Mouse (Mus musculus) bone marrow, adult 2 months (tissue): ENCODE measurements at regions not wholly inside any gene's neighbourhood (a gene's known extent, or its start where the extent isn't known, plus 50 kb on each side); places are given as distances from the start of the nearest gene placed in this dataset.

ENCODE experiments used
- H3K27ac ChIP-seq: fragments of 200-500 bp; 2 replicates; pipeline ENCODE4 v1.5.1; 2012; ENCODE audit warnings: low read depth, mild to moderate bottlenecking, control low read depth, inconsistent platforms, low read length; ENCODE audit not compliant: control insufficient read depth, poor library complexity, insufficient read depth
- H3K4me1 ChIP-seq: fragments of 200-500 bp; 2 replicates; pipeline ENCODE4 v1.6.1; 2011; ENCODE audit warnings: low read length; ENCODE audit not compliant: control insufficient read depth, insufficient read depth
- H3K4me3 ChIP-seq: fragments of 200-500 bp; replicated peaks from 2 replicates; pipeline ENCODE3; 2011; ENCODE audit warnings: mild to moderate bottlenecking, low read depth, low read length, control low read depth; ENCODE audit not compliant: control insufficient read depth
- CTCF ChIP-seq: fragments of 200-500 bp; IDR thresholded peaks from 2 replicates; pipeline ENCODE4 v1.5.1; 2011; ENCODE audit warnings: low read length, control low read depth; ENCODE audit not compliant: control insufficient read depth, insufficient read depth
- POLR2A ChIP-seq: fragments of 200-500 bp; IDR thresholded peaks from 2 replicates; pipeline ENCODE4 v1.6.1; 2011; ENCODE audit warnings: low read depth, mild to moderate bottlenecking, control low read depth, low read length, borderline replicate concordance; ENCODE audit not compliant: control insufficient read depth
- WGBS: fragments of 180-500 bp; shearing (Covaris S2); methylation state at CpG from one replicate; pipeline ENCODE4 v1.1.7; 2018; 5-methylcytosine and 5-hydroxymethylcytosine counted together

DNA sequence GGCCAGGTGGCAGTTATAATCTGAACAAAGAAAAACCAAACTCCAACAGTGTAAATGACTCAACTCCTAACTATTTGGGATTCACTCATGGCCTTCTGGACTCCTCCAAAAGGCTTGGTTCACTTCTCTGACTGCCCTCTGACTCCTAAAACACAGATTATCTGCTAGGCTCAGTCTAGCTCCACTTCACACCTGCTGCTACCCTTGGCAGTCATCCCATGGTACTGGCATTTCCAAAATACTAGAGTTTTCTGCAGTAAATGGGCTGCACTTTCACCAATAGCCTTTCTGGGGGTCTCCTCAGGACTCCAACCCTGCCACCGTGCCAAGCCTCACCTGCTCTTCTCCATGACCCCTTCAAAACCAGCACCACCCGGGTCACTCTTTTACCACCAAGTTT, 237.6 kb downstream of the Efnb2 start:
- no peak for TF ChIP-seq CTCF
- no peak for TF ChIP-seq POLR2A
- Histone ChIP-seq H3K4me3 (no peak overlapping the region), H3K4me1 (no peaks in the 10 kb centered on the region), H3K27ac (no peak overlapping the region)
- WGBS: 75% methylated on average over 2 of the region's 2 CpGs

- no peak overlapping the region for H3K27ac ChIP-seq
- no peak for TF ChIP-seq POLR2A
- no peak for TF ChIP-seq CTCF
- 85% methylated on average over 5 of the region's 5 CpGs for WGBS
- H3K4me3 ChIP-seq: no peak overlapping the region
- H3K4me1 ChIP-seq: no peaks in the 10 kb centered on the region
Observed at GRCm38 (mm10) chr8:8421713-8422112, 239.3 kb downstream of the Efnb2 start.

DNA sequence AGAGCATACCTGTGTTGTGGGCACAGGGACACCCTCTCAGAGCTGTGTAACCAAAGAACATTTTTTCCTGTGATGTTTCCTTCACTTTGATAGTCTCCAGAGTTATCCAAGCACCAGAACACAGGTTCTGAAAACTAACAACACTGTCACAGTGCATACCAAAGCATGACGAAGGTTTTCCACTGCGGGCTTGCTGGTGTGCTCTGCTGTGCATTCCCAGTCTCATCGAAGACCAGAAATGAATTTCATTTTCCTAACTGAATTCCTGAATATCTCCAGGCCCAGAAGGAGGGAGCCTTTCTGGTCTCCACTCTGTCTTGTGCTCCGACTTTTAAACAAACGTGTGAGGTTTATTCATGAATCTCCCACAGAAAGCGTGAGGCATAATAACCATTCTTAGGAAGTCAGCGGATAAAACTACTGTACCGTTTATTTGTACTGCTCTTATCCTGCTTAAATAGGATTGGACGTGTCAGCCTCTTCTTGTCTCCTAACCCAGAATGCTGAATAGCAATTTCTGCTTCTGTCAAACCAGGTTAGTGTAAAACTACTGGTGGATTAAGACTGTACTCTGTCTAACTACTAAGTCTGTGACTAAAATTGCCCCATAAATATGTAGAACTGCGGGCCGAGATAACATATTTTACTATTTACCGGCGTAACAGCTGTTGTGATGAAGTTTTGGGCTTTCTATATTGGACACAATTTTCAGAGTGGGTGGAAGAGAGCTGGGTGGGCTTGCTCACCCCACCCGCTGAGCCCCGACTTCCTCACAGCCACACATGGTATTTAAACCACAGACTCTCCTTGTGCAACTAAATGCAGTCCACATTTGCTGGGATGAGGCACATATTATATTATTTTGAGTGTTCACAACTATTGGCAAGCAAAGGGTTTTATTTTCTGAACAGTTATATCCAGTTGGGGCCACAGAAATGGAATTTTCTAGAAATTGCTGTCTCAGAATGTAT, 241.4 kb downstream of the Efnb2 start:
- Histone ChIP-seq H3K4me1 (no peaks in the 10 kb centered on the region), H3K4me3 (no peak overlapping the region), H3K27ac (no peak overlapping the region)
- WGBS: 81% methylated on average over 15 of the region's 15 CpGs
- TF ChIP-seq CTCF: no peak
- no peak for TF ChIP-seq POLR2A

DNA sequence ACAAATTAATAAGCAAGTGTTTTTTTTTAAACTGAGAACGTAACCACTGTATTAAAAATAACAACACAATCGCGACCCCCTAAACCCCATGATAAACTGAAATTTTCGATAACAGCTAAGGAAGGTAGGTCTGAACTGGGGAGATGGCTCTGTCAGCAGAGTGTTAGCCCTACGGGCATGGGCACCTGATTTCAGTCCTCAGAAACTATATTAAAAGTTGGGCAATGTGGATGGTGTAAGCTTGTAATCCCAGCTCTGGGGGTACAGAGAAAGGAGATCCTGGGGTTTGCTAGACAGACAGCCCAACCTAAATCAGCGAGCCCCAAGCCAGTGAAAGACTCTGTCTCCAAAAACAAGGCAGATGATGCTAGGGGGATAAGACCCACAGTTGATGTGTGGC, 242.1 kb downstream of the Efnb2 start:
- no peak overlapping the region for H3K27ac ChIP-seq
- TF ChIP-seq POLR2A (no peak), CTCF (no peak)
- H3K4me3 ChIP-seq: no peak overlapping the region
- H3K4me1 ChIP-seq: no peaks in the 10 kb centered on the region
- WGBS: 78% methylated on average over 6 of the region's 6 CpGs

DNA sequence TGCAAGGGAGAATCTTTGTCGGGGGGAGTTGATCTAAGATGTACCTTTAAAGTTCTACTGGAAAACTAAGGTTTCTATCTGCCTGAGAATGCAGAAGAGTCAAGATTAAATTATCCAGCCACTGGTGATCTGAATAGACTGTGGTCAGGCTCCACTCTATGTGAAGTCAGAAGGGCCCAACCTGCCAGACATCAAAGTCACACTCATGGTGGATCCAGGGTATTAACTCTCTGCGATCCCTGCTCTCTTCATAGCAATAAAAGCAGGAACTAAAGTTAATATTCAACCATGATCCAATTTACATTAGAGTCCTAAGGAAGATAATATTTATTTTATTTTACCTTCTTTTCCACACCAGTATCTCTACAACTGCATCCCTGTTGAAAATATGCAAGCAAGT, 242.5 kb downstream of the Efnb2 start:
- 87% methylated on average over 2 of the region's 2 CpGs for WGBS
- no peak for TF ChIP-seq CTCF
- TF ChIP-seq POLR2A: no peak
- Histone ChIP-seq H3K4me3 (no peak overlapping the region), H3K27ac (no peak overlapping the region), H3K4me1 (no peaks in the 10 kb centered on the region)

GRCm38 (mm10) chr8:8416092-8416701, 244.8 kb downstream of the Efnb2 start:
- Histone ChIP-seq H3K4me3 (no peak overlapping the region), H3K4me1 (no peaks in the 10 kb centered on the region), H3K27ac (no peak overlapping the region)
- no peak for TF ChIP-seq CTCF
- TF ChIP-seq POLR2A: no peak
- WGBS: 63% methylated on average over 10 of the region's 10 CpGs

GRCm38 (mm10) chr8:8407357-8407756, 253.7 kb downstream of the Efnb2 start:
- TF ChIP-seq POLR2A (no peak), CTCF (no peak)
- H3K27ac ChIP-seq: no peak overlapping the region
- 42% methylated on average over 3 of the region's 3 CpGs for WGBS
- H3K4me1 ChIP-seq: no peaks in the 10 kb centered on the region
- no peak overlapping the region for H3K4me3 ChIP-seq

GRCm38 (mm10) chr8:8403410-8403809, 257.6 kb downstream of the Efnb2 start:
- TF ChIP-seq CTCF (no peak), POLR2A (no peak)
- H3K4me3 ChIP-seq: no peak overlapping the region
- H3K4me1 ChIP-seq: no peaks in the 10 kb centered on the region
- WGBS: 65% methylated on average over 3 of the region's 3 CpGs
- H3K27ac ChIP-seq: no peak overlapping the region
